Mouse (Mus musculus): Measurements from ENCODE around the gene Apobec4. TPM values are rescaled to one million over a fixed set of nuclear protein-coding genes. Genes with fewer than 3 reads are reported as not detected.

Apobec4 gene
- polyA plus RNA-seq, 1 experiment from 2014 or later = not detected

DNA sequence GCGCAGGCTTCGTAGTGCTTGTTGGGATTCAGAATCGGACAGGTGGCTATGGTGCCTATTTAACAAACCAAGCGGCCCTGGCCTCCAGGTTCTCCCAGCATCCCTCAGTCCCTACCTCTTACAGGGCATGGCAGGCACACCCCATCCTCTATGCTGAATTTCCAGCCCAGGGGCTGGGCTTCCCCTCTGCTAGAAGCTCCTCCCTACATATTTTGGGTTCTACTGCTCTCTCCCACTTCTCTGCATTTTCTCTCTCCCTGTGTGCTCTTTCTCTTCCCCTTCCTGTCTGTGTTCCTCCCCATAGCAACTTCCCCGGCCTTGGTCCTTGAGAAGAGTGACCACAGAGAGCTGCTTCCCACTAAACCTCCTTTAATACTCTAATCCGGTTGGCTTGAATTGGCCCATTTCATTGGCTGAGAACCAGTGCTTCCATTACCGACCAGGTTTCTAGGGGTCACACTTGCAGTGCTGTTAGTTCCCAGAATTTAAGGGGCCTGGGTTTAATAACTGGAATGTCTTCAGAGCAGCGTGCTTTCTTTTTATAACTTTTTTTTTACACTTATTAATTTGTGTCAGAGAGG, 46.4 kb downstream of the Apobec4 start:
- H3K4me3 ChIP-seq = no peak overlapping the region
- DNase-seq (ENCODE audit: low spot score) = no peak
- H3K36me3 ChIP-seq = no peaks in the 10 kb centered on the region
- no peaks in the 10 kb centered on the region for H3K9me3 ChIP-seq (replicated peaks)
- H3K4me1 ChIP-seq = peaks cover 13% of the 10 kb centered on the region
- no peaks in the 10 kb centered on the region for H3K27me3 ChIP-seq (ENCODE audit: low read depth, poor library complexity, severe bottlenecking)
- WGBS = 86% methylated on average over 8 of the region's 8 CpGs
- no peak overlapping the region for H3K27ac ChIP-seq

DNA sequence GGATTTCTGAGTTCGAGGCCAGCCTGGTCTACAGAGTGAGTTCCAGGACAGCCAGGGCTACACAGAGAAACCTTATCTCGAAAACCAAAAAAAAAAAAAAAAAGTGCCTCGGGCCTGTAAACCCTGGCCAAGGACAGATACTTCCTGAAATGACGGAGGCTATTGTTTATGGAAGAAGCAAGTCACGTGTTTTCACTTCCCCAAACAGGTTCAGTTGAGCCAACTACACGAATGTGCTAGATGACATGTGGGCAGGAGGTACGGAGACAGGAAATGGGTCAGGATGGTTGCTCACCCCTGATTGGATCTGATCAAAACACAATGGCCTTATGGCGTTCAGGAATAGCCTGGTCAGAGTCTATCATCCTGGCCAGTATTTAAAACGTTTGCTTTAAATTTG, 47.8 kb downstream of the Apobec4 start:
- H3K36me3 ChIP-seq = no peaks in the 10 kb centered on the region
- no peak overlapping the region for H3K4me3 ChIP-seq
- no peak for DNase-seq (ENCODE audit: low spot score)
- WGBS = 84% methylated on average over 9 of the region's 9 CpGs
- H3K27me3 ChIP-seq (ENCODE audit: low read depth, poor library complexity, severe bottlenecking) = no peaks in the 10 kb centered on the region
- no peak overlapping the region for H3K27ac ChIP-seq
- peaks cover 7% of the 10 kb centered on the region for H3K4me1 ChIP-seq
- H3K9me3 ChIP-seq (replicated peaks) = no peaks in the 10 kb centered on the region

DNA sequence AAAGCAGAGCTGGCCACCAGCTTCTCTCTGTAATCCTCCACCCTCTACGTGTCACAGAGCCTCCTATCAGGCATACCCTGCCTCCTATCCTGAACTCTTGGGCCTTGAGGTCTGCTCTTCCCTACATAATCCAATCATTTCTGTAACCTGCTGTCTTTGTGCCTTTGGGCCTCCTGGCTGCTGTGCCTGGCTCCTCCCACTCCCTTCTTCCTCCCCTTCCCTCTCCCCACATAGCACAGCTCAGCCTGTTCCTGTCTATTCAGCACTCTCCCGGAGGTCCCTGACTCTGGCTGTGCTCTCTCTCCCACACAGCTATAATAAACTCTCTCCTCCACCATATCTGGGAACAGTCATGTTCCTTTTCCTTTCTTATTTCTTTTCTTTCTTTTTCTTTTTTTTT, 49.5 kb downstream of the Apobec4 start, which contains the start of gene Ncf2:
TSS of gene Ncf2 (plus strand) at position 298 of the 400 bp plus-strand sequence.
- no peak within 1 kb of the TSS for H3K27ac ChIP-seq
- H3K4me1 ChIP-seq = peaks cover 3% of the 10 kb centered on the region; the same call in 1 of the 2 replicates
- WGBS = 15% methylated on average over 2 of the region's 2 CpGs
- H3K27me3 ChIP-seq (ENCODE audit: low read depth, poor library complexity, severe bottlenecking) = no peaks in the 10 kb centered on the region
- no peaks in the 10 kb centered on the region for H3K36me3 ChIP-seq
- H3K9me3 ChIP-seq (replicated peaks) = no peaks in the 10 kb centered on the region
- H3K4me3 ChIP-seq = no peak within 1 kb of the TSS
- DNase-seq (ENCODE audit: low spot score) = no peak

DNA sequence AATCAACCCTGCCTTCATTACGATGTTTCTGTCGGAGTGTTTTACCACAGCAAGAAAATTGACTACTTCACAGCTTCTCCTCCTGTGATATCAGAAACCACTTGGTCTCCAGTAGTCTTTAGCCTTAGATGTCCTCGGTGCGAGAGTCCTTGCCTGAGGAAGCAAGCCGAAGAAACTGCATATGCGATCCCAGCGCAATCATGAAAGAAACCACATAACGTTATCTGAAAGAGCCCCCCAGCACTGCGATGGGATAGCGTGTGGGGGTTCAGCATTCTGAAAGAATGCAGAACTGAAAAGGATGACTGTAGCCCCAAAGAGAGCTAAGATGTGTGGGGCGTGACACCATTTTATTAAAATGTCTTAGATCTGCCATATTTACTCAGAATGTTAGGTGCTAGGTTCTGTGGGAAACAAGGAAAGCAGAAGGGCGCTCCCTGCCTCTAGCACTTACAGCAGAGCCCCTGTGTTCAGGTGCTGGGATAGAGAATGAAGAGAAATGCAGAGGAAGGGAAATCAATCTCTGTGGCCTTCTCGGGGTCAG, 50.4 kb downstream of the Apobec4 start:
- Histone ChIP-seq H3K9me3 (replicated peaks) (no peaks in the 10 kb centered on the region), H3K4me1 (peaks cover 3% of the 10 kb centered on the region; the same call in 1 of the 2 replicates), H3K36me3 (no peaks in the 10 kb centered on the region), H3K4me3 (no peak overlapping the region), H3K27me3 (ENCODE audit: low read depth, poor library complexity, severe bottlenecking) (no peaks in the 10 kb centered on the region), H3K27ac (no peak overlapping the region)
- no peak for DNase-seq (ENCODE audit: low spot score)
- 86% methylated on average over 13 of the region's 13 CpGs for WGBS

DNA sequence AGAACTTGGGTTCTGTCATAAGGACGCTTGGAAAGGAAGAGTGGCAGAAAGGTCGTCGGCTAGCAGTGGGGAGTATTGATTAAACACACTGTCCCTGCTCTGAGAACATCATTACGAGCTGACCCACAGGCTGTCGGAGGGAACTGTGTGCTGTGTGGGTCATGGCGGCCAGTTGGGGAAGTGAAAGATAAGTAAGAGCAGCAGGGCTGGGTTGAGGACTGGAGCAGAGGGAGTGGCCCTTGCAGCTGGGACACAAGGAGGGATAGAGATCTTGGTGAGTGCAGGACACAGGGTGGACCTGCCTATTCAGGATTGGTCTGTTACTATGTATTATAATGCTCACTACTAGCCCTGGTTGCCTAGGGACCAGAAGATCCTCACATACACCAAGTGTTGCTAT, 54.6 kb downstream of the Apobec4 start:
- Histone ChIP-seq H3K27me3 (ENCODE audit: low read depth, poor library complexity, severe bottlenecking) (no peaks in the 10 kb centered on the region), H3K4me3 (no peak overlapping the region), H3K27ac (no peak overlapping the region), H3K36me3 (no peaks in the 10 kb centered on the region), H3K4me1 (peaks cover 15% of the 10 kb centered on the region), H3K9me3 (replicated peaks) (no peaks in the 10 kb centered on the region)
- no peak for DNase-seq (ENCODE audit: low spot score)
- WGBS = 88% methylated on average over 6 of the region's 6 CpGs

Other genes starting within 250 kb of the Apobec4 start
- gene Rgl1, start 15.8 kb downstream of the Apobec4 start, polyA plus RNA-seq (2016; fragmentation: Nextera tagmentation; extraction: Ambion mirVana) = 38.7 and 44.0 TPM in 2 replicates
- gene Arpc5, start 16.0 kb downstream of the Apobec4 start, polyA plus RNA-seq (2016; fragmentation: Nextera tagmentation; extraction: Ambion mirVana) = 157 and 165 TPM in 2 replicates
- 2.4 and 2.5 TPM in 2 replicates for gene Ncf2, start 49.6 kb downstream of the Apobec4 start, polyA plus RNA-seq (2016; fragmentation: Nextera tagmentation; extraction: Ambion mirVana)
- 37.0 and 38.8 TPM in 2 replicates for gene Smg7, start 152.1 kb downstream of the Apobec4 start, polyA plus RNA-seq (2016; fragmentation: Nextera tagmentation; extraction: Ambion mirVana)
- gene Nmnat2, start 204.4 kb downstream of the Apobec4 start, polyA plus RNA-seq (2016; fragmentation: Nextera tagmentation; extraction: Ambion mirVana) = 0.75 and 1.6 TPM in 2 replicates